Mouse (Mus musculus) limb, embryonic 11.5 days (tissue): ENCODE results near the gene Cd177. TPM values are rescaled to one million over a fixed set of nuclear protein-coding genes. Genes with fewer than 3 reads are reported as not detected.
"Not testable (repeated sequence)": the region's sequence is repeated elsewhere in the genome, so short reads cannot be mapped to it uniquely, and the experiment has no call there.

Source experiments
- ATAC-seq: fragments of 200-750 bp; cut with Nextera tagmentation; 2 replicates; pipeline ENCODE4 v1.8.0; 2017; ENCODE audit warnings: low read depth; ENCODE audit not compliant: insufficient number of reproducible peaks, low FRiP score, low TSS enrichment
- DNase-seq: peaks from one replicate; pipeline ENCODE4 v3.0.0-alpha.2; 2015; ENCODE audit warnings: low spot score
- H3K27ac ChIP-seq: fragments of 300-500 bp; sonication (generic); replicated peaks from 2 replicates; pipeline ENCODE4 v1.5.1; 2014; ENCODE audit warnings: low read depth, mild to moderate bottlenecking, low read length
- H3K27me3 ChIP-seq: fragments of 300-500 bp; sonication (generic); 2 replicates; pipeline ENCODE4 v1.6.1; 2014; ENCODE audit warnings: mild to moderate bottlenecking, low read length, mixed read lengths; ENCODE audit not compliant: control insufficient read depth, insufficient read depth
- H3K36me3 ChIP-seq: fragments of 300-500 bp; sonication (generic); 2 replicates; pipeline ENCODE4 v1.6.1; 2014; ENCODE audit warnings: mild to moderate bottlenecking, low read length, moderate library complexity, mixed read lengths; ENCODE audit not compliant: control insufficient read depth, insufficient read depth
- H3K4me1 ChIP-seq: fragments of 300-500 bp; sonication (generic); 2 replicates; pipeline ENCODE4 v1.6.1; 2014; ENCODE audit warnings: low read length, mixed read lengths; ENCODE audit not compliant: control insufficient read depth, insufficient read depth
- H3K4me2 ChIP-seq: fragments of 300-500 bp; sonication (generic); 2 replicates; pipeline ENCODE4 v1.6.1; 2014; ENCODE audit warnings: low read depth, mild to moderate bottlenecking, moderate library complexity; ENCODE audit not compliant: severe bottlenecking
- H3K4me3 ChIP-seq: fragments of 300-500 bp; sonication (generic); 2 replicates; pipeline ENCODE4 v1.5.1; 2014; ENCODE audit warnings: low read depth, low read length
- H3K9ac ChIP-seq: fragments of 300-500 bp; sonication (generic); 2 replicates; pipeline ENCODE4 v1.6.1; 2014; ENCODE audit warnings: mild to moderate bottlenecking, low read length
- H3K9me3 ChIP-seq: fragments of 300-500 bp; sonication (generic); 2 replicates; pipeline ENCODE4 v1.6.1; 2016; ENCODE audit warnings: low read length; ENCODE audit not compliant: control insufficient read depth
- WGBS: fragments of 180-500 bp; shearing (Covaris S2); extraction: QIAGEN DNeasy Blood & Tissue Kit; methylation state at CpG from one replicate; pipeline ENCODE4 v1.1.7; 2014; 5-methylcytosine and 5-hydroxymethylcytosine counted together
- polyA plus RNA-seq: library from polyadenylated mRNA; unstranded; fragments of >200 nt; fragmentation: Nextera tagmentation; extraction: Ambion mirVana; gene quantifications from 2 replicates; pipeline ENCODE4 v1.2.1, GENCODE M21; 2014

Cd177 gene
- not detected in 2 replicates for polyA plus RNA-seq

DNA sequence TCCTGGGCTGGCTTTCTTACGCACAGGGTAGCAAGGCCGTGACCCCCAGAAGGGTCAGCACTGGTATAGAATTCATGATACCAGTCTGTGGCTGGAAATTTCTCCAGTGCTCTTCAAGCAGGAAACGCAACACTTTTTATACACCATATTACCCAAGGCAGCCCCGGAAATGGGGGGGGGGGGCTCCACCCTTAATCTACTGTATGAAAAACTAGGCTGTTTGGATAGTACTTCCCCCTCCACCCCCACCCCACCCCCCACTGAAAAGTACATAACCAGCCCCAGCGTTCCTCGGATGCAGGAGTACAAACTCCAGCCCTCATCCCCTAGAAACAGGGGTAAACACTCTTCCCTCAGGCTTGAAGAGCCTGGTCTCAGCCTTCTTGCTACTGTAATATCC is at the start of gene Cd177:
TSS of gene Cd177 (minus strand) at position 101 of the 400 bp plus-strand sequence.
- WGBS: 76% methylated on average over 6 of the region's 6 CpGs
- Histone ChIP-seq H3K9ac (no peak within 1 kb of the TSS), H3K27me3 (no peaks in the 10 kb centered on the region), H3K36me3 (no peaks in the 10 kb centered on the region), H3K9me3 (no peaks in the 10 kb centered on the region), H3K27ac (no peak within 1 kb of the TSS), H3K4me1 (no peaks in the 10 kb centered on the region), H3K4me3 (no peak within 1 kb of the TSS), H3K4me2 (no peak within 1 kb of the TSS)
- no peak for DNase-seq
- ATAC-seq: no peak

GRCm38 (mm10) chr7:24809041-24809440 is 48.9 kb upstream of the Cd177 start:
- Histone ChIP-seq H3K4me1 (no peaks in the 10 kb centered on the region), H3K27me3 (no peaks in the 10 kb centered on the region), H3K27ac (no peak overlapping the region), H3K9me3 (no peaks in the 10 kb centered on the region), H3K36me3 (no peaks in the 10 kb centered on the region), H3K4me3 (no peak overlapping the region), H3K9ac (no peak overlapping the region), H3K4me2 (no peak overlapping the region)
- no peak for ATAC-seq
- no peak for DNase-seq
- 32% methylated on average over 2 of the region's 2 CpGs for WGBS

GRCm38 (mm10) chr7:24804826-24805225 is 44.7 kb upstream of the Cd177 start:
- no peaks in the 10 kb centered on the region for H3K4me1 ChIP-seq
- no peaks in the 10 kb centered on the region for H3K9me3 ChIP-seq
- H3K27ac ChIP-seq: no peak overlapping the region
- DNase-seq (no peak), ATAC-seq (no peak)
- H3K27me3 ChIP-seq: no peaks in the 10 kb centered on the region
- H3K4me3 ChIP-seq: no peak overlapping the region
- no peak overlapping the region for H3K4me2 ChIP-seq
- H3K9ac ChIP-seq: no peak overlapping the region
- no peaks in the 10 kb centered on the region for H3K36me3 ChIP-seq
- WGBS: 69% methylated on average over 6 of the region's 6 CpGs

GRCm38 (mm10) chr7:24802149-24802767 is 42.1 kb upstream of the Cd177 start:
- Histone ChIP-seq H3K9ac (no peak overlapping the region), H3K36me3 (no peaks in the 10 kb centered on the region), H3K9me3 (no peaks in the 10 kb centered on the region), H3K27ac (no peak overlapping the region), H3K4me2 (no peak overlapping the region), H3K27me3 (no peaks in the 10 kb centered on the region), H3K4me1 (no peaks in the 10 kb centered on the region), H3K4me3 (no peak overlapping the region)
- WGBS: 71% methylated on average over 7 of the region's 7 CpGs
- ATAC-seq: no peak
- DNase-seq: no peak

DNA sequence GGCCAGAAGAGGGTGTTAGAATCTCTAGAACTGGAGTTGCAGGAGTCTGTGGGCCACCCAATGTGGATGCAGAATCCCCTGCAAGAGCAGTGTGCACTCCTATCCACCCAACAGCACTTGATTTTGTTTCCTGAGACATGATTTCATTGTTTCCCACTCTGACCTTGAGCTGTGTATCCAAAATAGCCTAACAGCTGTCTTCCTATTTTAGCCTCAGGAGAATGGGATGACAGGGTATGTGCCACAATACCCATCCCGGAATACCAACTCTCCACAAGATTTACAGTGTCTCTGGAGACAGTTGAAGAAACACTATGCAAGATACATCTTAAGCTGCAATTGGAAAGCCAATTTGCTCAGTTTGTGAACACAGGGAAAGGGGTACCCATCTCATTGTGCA is 37.8 kb upstream of the Cd177 start:
- Histone ChIP-seq H3K27me3 (no peaks in the 10 kb centered on the region), H3K27ac (no peak overlapping the region), H3K9ac (no peak overlapping the region), H3K36me3 (no peaks in the 10 kb centered on the region), H3K9me3 (no peaks in the 10 kb centered on the region), H3K4me2 (no peak overlapping the region), H3K4me1 (no peaks in the 10 kb centered on the region), H3K4me3 (no peak overlapping the region)
- 89% methylated on average over 1 of the region's 1 CpGs for WGBS
- ATAC-seq (no peak), DNase-seq (no peak)

DNA sequence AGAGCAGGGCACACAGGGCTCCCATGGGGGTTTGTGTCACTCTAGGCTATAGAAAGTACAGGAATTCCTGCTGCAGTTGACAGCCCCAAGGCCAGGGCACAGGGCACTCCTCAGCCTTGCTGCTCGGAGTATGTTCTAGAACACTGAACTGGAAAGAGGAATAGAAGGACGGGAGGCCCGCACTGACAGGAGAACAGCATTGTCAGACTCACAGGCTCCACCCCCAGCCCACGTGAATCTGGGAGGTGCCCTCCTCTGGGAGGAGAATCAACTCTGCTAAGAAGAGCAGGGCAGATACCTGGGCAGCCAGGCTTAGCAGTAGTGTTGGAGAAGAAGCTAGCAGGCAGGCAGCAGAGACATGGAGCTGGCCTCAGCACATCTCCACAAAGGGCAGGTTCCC is 16.8 kb upstream of the Cd177 start, which contains the start of gene Ceacam10:
TSS of gene Ceacam10 (plus strand) at position 289 of the 400 bp plus-strand sequence.
- DNase-seq, H3K27ac ChIP-seq, H3K9me3 ChIP-seq, H3K4me3 ChIP-seq, H3K27me3 ChIP-seq, ATAC-seq, H3K9ac ChIP-seq, H3K4me2 ChIP-seq, H3K36me3 ChIP-seq, H3K4me1 ChIP-seq: not testable (repeated sequence)
- 53% methylated on average over 4 of the region's 4 CpGs for WGBS

DNA sequence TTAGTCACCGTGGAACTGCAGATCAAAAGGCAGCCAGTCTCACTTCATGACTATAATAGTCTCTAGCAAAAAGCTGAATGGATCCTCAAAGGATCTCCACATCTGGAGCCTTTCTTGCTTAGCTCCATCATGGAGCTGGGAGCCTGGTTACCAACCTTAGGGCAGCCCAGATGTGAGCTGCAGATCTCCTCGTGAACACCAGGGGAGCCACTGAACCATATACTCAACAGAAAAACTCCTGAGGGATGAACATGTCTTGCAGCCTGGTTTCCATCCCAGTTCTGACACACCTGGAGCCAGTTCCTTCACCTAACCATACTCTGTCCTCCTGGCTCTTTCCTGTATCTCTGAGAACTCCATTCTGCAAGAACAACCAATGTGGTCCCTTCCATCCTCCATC is 16.0 kb upstream of the Cd177 start:
- H3K27me3 ChIP-seq: no peaks in the 10 kb centered on the region
- no peaks in the 10 kb centered on the region for H3K4me1 ChIP-seq
- H3K27ac ChIP-seq: no peak overlapping the region
- no peak for DNase-seq
- H3K4me2 ChIP-seq: no peak overlapping the region
- H3K4me3 ChIP-seq: no peak overlapping the region
- no peak overlapping the region for H3K9ac ChIP-seq
- no peaks in the 10 kb centered on the region for H3K36me3 ChIP-seq
- no peaks in the 10 kb centered on the region for H3K9me3 ChIP-seq
- ATAC-seq: no peak
- 76% methylated on average over 2 of the region's 2 CpGs for WGBS

DNA sequence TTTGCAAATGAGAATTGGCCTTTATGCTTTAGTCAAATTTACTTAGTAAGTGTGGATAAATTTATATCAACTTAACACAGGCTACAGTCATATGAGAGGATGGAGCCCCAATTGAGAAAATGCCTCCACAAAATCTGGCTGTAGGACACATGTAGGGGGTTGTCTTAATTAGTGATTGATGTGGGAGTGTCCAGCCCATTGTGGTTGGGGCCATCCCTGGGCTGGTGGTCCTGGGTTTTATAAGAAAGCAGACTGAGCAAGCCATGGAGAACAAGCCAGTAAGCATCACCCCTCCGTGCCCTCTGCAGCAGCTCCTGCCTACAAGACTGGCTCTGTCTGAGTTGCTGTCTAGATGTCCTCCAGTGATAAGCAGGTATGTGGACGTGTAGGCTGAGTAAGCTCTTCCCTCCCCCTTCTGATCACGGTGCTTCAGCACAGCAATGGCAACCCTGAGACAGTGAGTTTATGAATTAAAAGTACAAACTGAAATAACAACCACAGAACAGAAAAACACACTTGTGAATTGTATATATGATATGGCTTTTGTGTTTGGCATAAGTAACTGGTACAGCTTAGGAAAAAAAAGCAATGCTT is 13.9 kb upstream of the Cd177 start:
- Histone ChIP-seq H3K9ac (no peak overlapping the region), H3K4me3 (no peak overlapping the region), H3K36me3 (no peaks in the 10 kb centered on the region), H3K27ac (no peak overlapping the region), H3K4me2 (no peak overlapping the region), H3K9me3 (no peaks in the 10 kb centered on the region), H3K4me1 (no peaks in the 10 kb centered on the region), H3K27me3 (no peaks in the 10 kb centered on the region)
- 67% methylated on average over 3 of the region's 3 CpGs for WGBS
- ATAC-seq (no peak), DNase-seq (no peak)

DNA sequence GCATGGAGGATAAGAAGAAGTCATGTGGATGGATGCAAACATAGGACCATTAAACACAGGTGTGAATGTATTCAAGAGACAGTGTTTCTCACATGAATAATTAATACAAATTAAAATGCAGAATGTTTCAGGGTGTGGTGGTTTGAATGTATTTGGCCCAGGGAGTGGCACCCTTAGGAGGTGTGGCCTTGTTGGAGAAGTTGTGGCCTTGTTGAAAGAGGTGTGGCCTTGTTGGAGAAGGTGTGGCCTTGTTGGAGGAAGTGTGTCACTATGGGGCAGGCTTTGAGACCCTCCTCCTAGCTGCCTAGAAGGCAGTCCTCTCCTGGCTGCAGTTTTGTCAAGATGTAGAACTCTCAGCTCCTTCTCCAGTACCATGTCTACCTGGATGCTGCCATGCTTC is 11.2 kb upstream of the Cd177 start:
- DNase-seq (no peak), ATAC-seq (no peak)
- H3K27ac ChIP-seq: no peak overlapping the region
- H3K36me3 ChIP-seq: no peaks in the 10 kb centered on the region
- H3K4me3 ChIP-seq: no peak overlapping the region
- no peak overlapping the region for H3K9ac ChIP-seq
- no peaks in the 10 kb centered on the region for H3K27me3 ChIP-seq
- no peaks in the 10 kb centered on the region; the same call in 1 of the 2 replicates for H3K9me3 ChIP-seq
- H3K4me2 ChIP-seq: no peak overlapping the region
- no peaks in the 10 kb centered on the region for H3K4me1 ChIP-seq
